ENCODE assay signal across 9 mouse cellular contexts in genomic region chr19:50184901-50185623, GRCm38 (mm10).
DNase-seq lines count a peak whose midpoint lies in the region; ATAC-seq and TF ChIP-seq lines count a peak whose summit lies in the region.
"Had no signal": no experiment of that assay in that cellular context is flagged by ENCODE, and none has a peak within 500 bp of the region (broad histone marks: within the 10 kb centered on the region; RNA-seq: fewer than 3 reads in every experiment).

No protein-coding gene starts in this region.

- no peak overlapping the region for H3K9ac ChIP-seq in ES-E14 (ENCODE audit: insufficient read depth, low read depth, low read length, poor library complexity, severe bottlenecking)
- H3K9ac ChIP-seq: liver, embryonic 13.5 days had no signal

- no peaks in the 10 kb centered on the region for H3K4me1 ChIP-seq in ES-E14 (ENCODE audit: control insufficient read depth in 2 of 2, insufficient read depth in 2 of 2, low read length in 2 of 2, poor library complexity in 1 of 2)
- H3K4me1 ChIP-seq: liver, embryonic 13.5 days had no signal

- in situ Hi-C loops in ES-E14 (cut with MboI; ENCODE audit: low sequenced_read_pairs in 2 of 2, unreplicated experiment in 2 of 2), result no loop called here

- peak; percentile 84 for ATAC-seq in megakaryocyte progenitor cell, adult 5-6 weeks (replicated peaks; ENCODE audit: poor library complexity)

- intact Hi-C loops in gastrocnemius, postnatal 14 days (cut with DNase I; ENCODE audit: low total_unique reads), result no loop called here

- no peak overlapping the region for H3K4me3 ChIP-seq in ES-E14 (ENCODE audit: insufficient read depth in 1 of 2, low read depth in 1 of 2, low read length in 2 of 2, poor library complexity in 1 of 2, severe bottlenecking in 1 of 2)
- H3K4me3 ChIP-seq: liver, embryonic 13.5 days had no signal

- no peak overlapping the region for H3K27ac ChIP-seq in ES-E14 (ENCODE audit: insufficient read depth, low read depth, low read length, poor library complexity, severe bottlenecking)
- H3K27ac ChIP-seq: liver, embryonic 13.5 days had no signal

- DNase-seq in gastrocnemius, adult 18-20 months (ENCODE audit: low spot score), result peak; percentile 5
- no peak for DNase-seq in gastrocnemius, postnatal 25 days
- DNase-seq in ES-E14 (ENCODE audit: low read depth, low spot score), result peak; percentile 63
- DNase-seq in cerebellum, postnatal 25 days, result peak; percentile 27 to 64
- DNase-seq in gastrocnemius, postnatal 14 days, result peak; percentile 8
- peak; percentile 50 for DNase-seq in layer of hippocampus, adult 9-10 months (ENCODE audit: low spot score)
- DNase-seq in telencephalon, adult 2 months (ENCODE audit: low read depth, low spot score), result peak; percentile 42
- DNase-seq: liver, embryonic 13.5 days had no signal

- H3K9me3 ChIP-seq in ES-E14 (ENCODE audit: control insufficient read depth, insufficient read depth, low read depth, low read length), result no peaks in the 10 kb centered on the region
- H3K9me3 ChIP-seq: liver, embryonic 13.5 days had no signal

- H3K36me3 ChIP-seq in ES-E14 (ENCODE audit: control insufficient read depth, insufficient read depth, low read length, poor library complexity, severe bottlenecking), result no peaks in the 10 kb centered on the region
- H3K36me3 ChIP-seq: liver, embryonic 13.5 days had no signal

TF ChIP-seq in ES-E14, 5 proteins besides CTCF, POLR2A, EP300 and RAD21:
- TF ChIP-seq MAFK (IDR thresholded peaks at IDR 0.05; ENCODE audit: insufficient read depth, low read depth, low read length) (no peak), ZNF384 (IDR thresholded peaks at IDR 0.05; ENCODE audit: low read depth, low read length) (no peak), HCFC1 (IDR thresholded peaks at IDR 0.05; ENCODE audit: borderline replicate concordance, insufficient read depth, low read length) (no peak), CHD2 (IDR thresholded peaks at IDR 0.05; ENCODE audit: low read depth, low read length) (no peak), ZC3H11A (IDR thresholded peaks at IDR 0.05; ENCODE audit: borderline replicate concordance, low read depth, low read length) (no peak)
